Mouse (Mus musculus) heart, adult 2 months (tissue): ENCODE results near the gene 1700003E16Rik. TPM values are rescaled to one million over a fixed set of nuclear protein-coding genes. Genes with fewer than 3 reads are reported as not detected.

Source experiments
- DNase-seq, 2 experiments: peaks; one replicate each; pipeline ENCODE4 v3.0.0; 2021
- H3K27ac ChIP-seq: fragments of 200-600 bp; 2 replicates; pipeline ENCODE4 v1.8.1; 2022
- H3K27me3 ChIP-seq: fragments of 200-500 bp; 2 replicates; pipeline ENCODE4 v1.6.1; 2012; ENCODE audit warnings: mild to moderate bottlenecking, low read length, inconsistent platforms, mixed read lengths; ENCODE audit not compliant: control insufficient read depth, insufficient read depth
- H3K36me3 ChIP-seq: fragments of 200-500 bp; 2 replicates; pipeline ENCODE4 v1.6.1; 2012; ENCODE audit warnings: low read length, inconsistent platforms; ENCODE audit not compliant: control insufficient read depth, insufficient read depth
- H3K4me1 ChIP-seq: fragments of 200-500 bp; 2 replicates; pipeline ENCODE4 v1.6.1; 2011; ENCODE audit warnings: low read length; ENCODE audit not compliant: control insufficient read depth, insufficient read depth
- H3K4me3 ChIP-seq: fragments of 200-600 bp; 2 replicates; pipeline ENCODE4 v1.8.1; 2022
- H3K79me2 ChIP-seq: fragments of 200-500 bp; replicated peaks from 2 replicates; pipeline ENCODE4 v1.6.1; 2012; ENCODE audit warnings: mild to moderate bottlenecking, inconsistent platforms, low read length, moderate library complexity, mixed read lengths; ENCODE audit not compliant: control insufficient read depth, insufficient read depth
- H3K9ac ChIP-seq: fragments of 200-500 bp; 2 replicates; pipeline ENCODE4 v1.6.1; 2012; ENCODE audit warnings: low read depth, mild to moderate bottlenecking, control low read depth, inconsistent platforms, low read length, mixed read lengths
- CTCF ChIP-seq: fragments of 200-600 bp; IDR thresholded peaks from 2 replicates; pipeline ENCODE4 v1.8.1; 2022; ENCODE audit warnings: antibody characterized with exemption, mild to moderate bottlenecking, moderate library complexity
- EP300 ChIP-seq: fragments of 200-500 bp; IDR thresholded peaks from 2 replicates; pipeline ENCODE4 v1.6.1; 2011; ENCODE audit warnings: low read depth, low read length, control low read depth; ENCODE audit not compliant: insufficient read depth
- POLR2A ChIP-seq: fragments of 200-500 bp; IDR thresholded peaks from 2 replicates; pipeline ENCODE4 v1.6.1; 2011; ENCODE audit warnings: mild to moderate bottlenecking, low read depth, low read length, control low read depth; ENCODE audit not compliant: insufficient read depth
- WGBS: fragments of 180-500 bp; shearing (Covaris S2); methylation state at CpG from one replicate; pipeline ENCODE4 v1.1.7; 2018; 5-methylcytosine and 5-hydroxymethylcytosine counted together
- intact Hi-C: fragments of 180-260 bp; cut with DNase I; formaldehyde crosslinking; loops from one replicate; pipeline ENCODE4 v1.15.1; 2025
- polyA plus RNA-seq: library from polyadenylated mRNA; depleted of rRNA; stranded (reverse); fragments of >200 nt; gene quantifications from 2 replicates; pipeline ENCODE4 v1.2.3, GENCODE M21; 2012
- total RNA-seq, 2 experiments: library from RNA; stranded (reverse); gene quantifications; 2 replicates each; pipeline ENCODE4 v1.2.3; 2021

The 1700003E16Rik gene
- total and polyA plus RNA-seq, 3 experiments: 0.10 to 0.57 (median 0.25) TPM

- TF ChIP-seq EP300 (no peak), CTCF (no peak)
- DNase-seq: no peak
- H3K36me3 ChIP-seq: no peaks in the 10 kb centered on the region
- no peaks in the 10 kb centered on the region for H3K79me2 ChIP-seq
- peaks cover 5% of the 10 kb centered on the region for H3K4me1 ChIP-seq
- H3K4me3 ChIP-seq: peak overlapping the region; percentile 90
- WGBS: 1% methylated on average over 38 of the region's 48 CpGs
- intact Hi-C loops: loop anchor here (2.0 kb wide), 2 partner anchors 43 to 49 kb away; partner anchors contain the start of gene Dctn1
- H3K27ac ChIP-seq: peak overlapping the region; percentile 51
- H3K9ac ChIP-seq: peak overlapping the region; percentile 77
- H3K27me3 ChIP-seq: no peaks in the 10 kb centered on the region
Observed at GRCm38 (mm10) chr6:83115682-83116372, 40.4 kb upstream of the 1700003E16Rik start.

DNA sequence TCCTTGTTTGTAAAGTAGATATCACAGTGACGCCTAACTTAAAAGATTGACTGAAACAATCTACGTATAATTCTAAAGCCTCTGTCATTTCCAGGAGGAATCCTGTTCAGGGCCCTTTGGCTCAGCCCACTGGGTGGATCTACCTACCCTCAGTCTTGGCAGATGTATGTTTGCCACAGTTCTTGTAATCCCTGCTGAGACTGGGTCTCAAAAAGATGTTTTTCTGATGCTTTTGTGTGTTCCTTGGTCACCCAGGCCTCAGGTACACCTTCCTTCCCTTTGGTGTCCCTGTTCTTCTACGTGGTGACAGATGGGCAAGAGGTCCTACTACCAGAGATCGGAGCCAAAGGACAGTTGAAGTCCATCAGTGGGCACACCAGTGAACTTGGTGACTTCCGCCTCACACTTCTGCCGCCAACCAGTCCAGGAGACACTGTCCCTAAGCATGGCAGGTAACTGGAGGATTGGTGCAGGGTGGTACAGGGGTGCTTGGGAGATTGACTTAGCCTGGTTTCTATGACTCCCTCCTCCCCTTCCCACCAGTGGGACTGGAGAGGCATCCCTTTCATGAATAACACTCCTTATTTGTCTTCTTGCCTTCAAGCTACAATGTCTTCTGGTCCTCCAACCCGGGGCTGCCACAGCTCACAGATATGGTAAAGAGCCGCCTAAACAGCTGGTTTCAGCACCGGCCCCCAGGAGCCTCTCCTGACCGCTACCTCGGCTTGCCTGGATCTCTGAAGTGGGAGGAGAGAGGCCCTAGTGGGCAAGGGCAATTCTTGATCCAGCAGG, 39.6 kb upstream of the 1700003E16Rik start:
- Histone ChIP-seq H3K36me3 (no peaks in the 10 kb centered on the region), H3K79me2 (no peaks in the 10 kb centered on the region), H3K27ac (no peak overlapping the region), H3K4me3 (peak overlapping the region; percentile 90), H3K9ac (no peak overlapping the region), H3K27me3 (no peaks in the 10 kb centered on the region), H3K4me1 (peaks cover 5% of the 10 kb centered on the region)
- intact Hi-C loops: loop anchor here (2.0 kb wide), 1 partner anchor 42 kb away; no protein-coding TSS in a partner anchor
- 76% methylated on average over 11 of the region's 11 CpGs for WGBS
- no peak for DNase-seq
- no peak for TF ChIP-seq EP300
- TF ChIP-seq CTCF: no peak
- TF ChIP-seq POLR2A: no peak

DNA sequence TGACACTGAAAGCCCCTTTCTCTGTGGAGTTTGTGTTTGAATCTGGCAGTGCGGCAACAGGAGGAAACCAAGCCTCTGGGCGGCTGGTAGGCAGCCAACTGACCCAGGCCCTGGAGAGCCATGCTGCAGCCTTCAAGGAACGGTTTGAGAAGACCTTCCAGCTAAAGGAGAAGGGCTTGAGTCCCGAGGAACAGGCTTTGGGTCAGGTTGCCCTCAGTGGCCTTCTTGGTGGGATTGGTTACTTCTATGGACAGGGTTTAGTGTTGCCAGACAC, 39.1 kb upstream of the 1700003E16Rik start:
- no peak for DNase-seq

DNA sequence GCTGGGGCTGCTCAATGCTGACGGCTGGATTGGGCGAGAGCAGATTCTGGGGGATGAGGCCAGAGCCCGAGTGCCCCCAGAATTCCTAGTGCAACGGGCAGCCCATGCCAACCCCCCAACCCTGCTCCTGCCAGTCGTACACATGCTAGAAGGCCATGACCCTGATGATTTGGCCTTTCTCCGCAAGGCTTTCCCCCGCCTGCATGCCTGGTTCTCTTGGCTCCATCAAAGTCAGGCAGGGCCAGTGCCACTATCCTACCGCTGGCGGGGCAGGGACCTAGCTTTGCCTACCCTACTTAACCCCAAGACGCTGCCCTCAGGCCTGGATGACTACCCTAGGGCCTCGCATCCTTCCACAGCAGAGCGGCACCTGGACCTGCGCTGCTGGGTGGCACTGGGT, 38.6 kb upstream of the 1700003E16Rik start:
- no peak for DNase-seq
- 92% methylated on average over 13 of the region's 13 CpGs for whole genome bisulfite sequencing
- Histone ChIP-seq H3K4me1 (peaks cover 5% of the 10 kb centered on the region), H3K27me3 (no peaks in the 10 kb centered on the region), H3K36me3 (no peaks in the 10 kb centered on the region), H3K79me2 (no peaks in the 10 kb centered on the region), H3K9ac (no peak overlapping the region), H3K27ac (no peak overlapping the region), H3K4me3 (no peak overlapping the region)
- TF ChIP-seq CTCF (no peak), POLR2A (no peak), EP300 (no peak)
- intact Hi-C loops: loop anchor here (2.0 kb wide), 1 partner anchor 41 kb away; no protein-coding TSS in a partner anchor

More for the DNA sequence above, 39.1 kb upstream of the 1700003E16Rik start:
- Histone ChIP-seq H3K4me3 (no peak overlapping the region), H3K4me1 (peaks cover 5% of the 10 kb centered on the region), H3K79me2 (no peaks in the 10 kb centered on the region), H3K27me3 (no peaks in the 10 kb centered on the region), H3K9ac (no peak overlapping the region), H3K36me3 (no peaks in the 10 kb centered on the region), H3K27ac (no peak overlapping the region)
- intact Hi-C loops: loop anchor here (2.0 kb wide), 1 partner anchor 42 kb away; no protein-coding TSS in a partner anchor
- TF ChIP-seq POLR2A (no peak), CTCF (no peak), EP300 (no peak)
- WGBS: 86% methylated on average over 4 of the region's 4 CpGs

- Histone ChIP-seq H3K36me3 (no peaks in the 10 kb centered on the region), H3K79me2 (no peaks in the 10 kb centered on the region), H3K27me3 (no peaks in the 10 kb centered on the region), H3K4me1 (peaks cover 5% of the 10 kb centered on the region), H3K9ac (no peak overlapping the region), H3K4me3 (no peak overlapping the region), H3K27ac (no peak overlapping the region)
- WGBS: 87% methylated on average over 11 of the region's 11 CpGs
- intact Hi-C loops: no loop called here
- DNase-seq: no peak
- TF ChIP-seq CTCF (no peak), POLR2A (0 out of 2 replicates have a peak, but pooled peaks have one; percentile 15)
Observed at GRCm38 (mm10) chr6:83118369-83118768, 37.8 kb upstream of the 1700003E16Rik start.
